Mouse (Mus musculus): ENCODE data around the gene Ptprcap. TPM values are rescaled to one million over a fixed set of nuclear protein-coding genes. Genes with fewer than 3 reads are reported as not detected.

Ptprcap gene
- polyA plus RNA-seq, 1 experiment from 2014 or later, result 1.1 TPM

DNA sequence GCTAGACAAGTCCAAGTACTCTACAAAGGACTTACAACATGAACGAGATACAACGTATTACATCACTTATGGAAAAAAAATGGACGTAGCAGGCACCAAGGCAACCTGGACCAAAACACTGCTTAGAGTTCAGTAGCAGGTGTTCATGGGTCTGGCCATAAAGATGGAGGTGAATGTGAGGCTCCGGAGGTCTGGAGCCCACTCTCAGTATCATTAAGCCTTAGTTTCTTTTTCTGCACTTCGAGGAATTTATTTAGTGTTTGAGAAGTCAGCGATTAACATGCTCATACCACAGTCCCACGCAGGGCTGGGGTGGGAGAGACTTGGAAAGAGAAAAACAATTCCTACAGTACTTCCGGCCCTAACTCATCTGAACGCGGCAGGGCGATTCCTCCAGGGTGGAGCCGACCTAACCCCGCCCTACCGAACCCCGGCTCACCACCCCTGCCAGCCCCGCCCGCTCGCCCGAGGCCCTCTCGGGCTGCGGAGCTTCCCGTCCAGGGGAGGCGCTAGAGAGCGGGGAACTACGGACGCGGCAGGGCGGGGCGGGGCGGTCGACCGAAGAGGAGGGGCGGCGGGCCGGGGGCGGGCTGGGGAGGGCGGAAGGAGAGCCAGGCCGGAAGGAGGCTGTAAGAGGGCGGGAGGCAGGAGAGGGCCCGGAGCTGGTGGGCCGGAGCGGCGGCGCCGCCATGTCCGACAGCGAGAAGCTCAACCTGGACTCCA, 38.3 kb downstream of the Ptprcap start, which contains the start of gene Ppp1ca:
Gene Ppp1ca, plus strand, starts transcription at position 538 of the 723 bp plus-strand sequence.
- H3K9ac ChIP-seq, result peak within 1 kb of the TSS; percentile 92
- no peaks in the 10 kb centered on the region for H3K9me3 ChIP-seq (replicated peaks)
- peaks cover 53% of the 10 kb centered on the region for H3K4me1 ChIP-seq (replicated peaks)
- H3K36me3 ChIP-seq, result peaks cover 36% of the 10 kb centered on the region
- peak; percentile 93 for ATAC-seq (ENCODE audit: insufficient number of reproducible peaks, low FRiP score)
- WGBS, result 6% methylated on average over 36 of the region's 47 CpGs
- peak within 1 kb of the TSS; percentile 74 for H3K4me3 ChIP-seq
- H3K27ac ChIP-seq (ENCODE audit: poor library complexity, severe bottlenecking), result peak within 1 kb of the TSS; percentile 88
- H3K27me3 ChIP-seq (replicated peaks), result no peaks in the 10 kb centered on the region
- peak within 1 kb of the TSS; percentile 86 for H3K4me2 ChIP-seq

GRCm38 (mm10) chr19:4192251-4192985, 39.0 kb downstream of the Ptprcap start:
- H3K9me3 ChIP-seq (replicated peaks), result no peaks in the 10 kb centered on the region
- peak overlapping the region; percentile 88 for H3K27ac ChIP-seq (ENCODE audit: poor library complexity, severe bottlenecking)
- no peaks in the 10 kb centered on the region for H3K27me3 ChIP-seq (replicated peaks)
- WGBS, result under 1% methylated on average over 51 of the region's 52 CpGs
- peak overlapping the region; percentile 74 for H3K4me3 ChIP-seq
- H3K36me3 ChIP-seq, result peaks cover 44% of the 10 kb centered on the region
- H3K4me1 ChIP-seq (replicated peaks), result peaks cover 50% of the 10 kb centered on the region
- peak overlapping the region; percentile 86 for H3K4me2 ChIP-seq
- ATAC-seq (ENCODE audit: insufficient number of reproducible peaks, low FRiP score), result peak; percentile 69
- H3K9ac ChIP-seq, result peak overlapping the region; percentile 92

- no peak for ATAC-seq (ENCODE audit: insufficient number of reproducible peaks, low FRiP score)
- Histone ChIP-seq H3K27ac (ENCODE audit: poor library complexity, severe bottlenecking) (peak overlapping the region; percentile 88; the same call in 1 of the 2 replicates), H3K9me3 (replicated peaks) (no peaks in the 10 kb centered on the region), H3K4me2 (peak overlapping the region; percentile 86), H3K4me1 (replicated peaks) (peaks cover 43% of the 10 kb centered on the region), H3K9ac (peak overlapping the region; percentile 92), H3K4me3 (peak overlapping the region; percentile 74), H3K27me3 (replicated peaks) (no peaks in the 10 kb centered on the region), H3K36me3 (peaks cover 50% of the 10 kb centered on the region)
- 54% methylated on average over 6 of the region's 6 CpGs for WGBS
These were observed 39.7 kb downstream of the Ptprcap start for GRCm38 (mm10) chr19:4193129-4193528.

DNA sequence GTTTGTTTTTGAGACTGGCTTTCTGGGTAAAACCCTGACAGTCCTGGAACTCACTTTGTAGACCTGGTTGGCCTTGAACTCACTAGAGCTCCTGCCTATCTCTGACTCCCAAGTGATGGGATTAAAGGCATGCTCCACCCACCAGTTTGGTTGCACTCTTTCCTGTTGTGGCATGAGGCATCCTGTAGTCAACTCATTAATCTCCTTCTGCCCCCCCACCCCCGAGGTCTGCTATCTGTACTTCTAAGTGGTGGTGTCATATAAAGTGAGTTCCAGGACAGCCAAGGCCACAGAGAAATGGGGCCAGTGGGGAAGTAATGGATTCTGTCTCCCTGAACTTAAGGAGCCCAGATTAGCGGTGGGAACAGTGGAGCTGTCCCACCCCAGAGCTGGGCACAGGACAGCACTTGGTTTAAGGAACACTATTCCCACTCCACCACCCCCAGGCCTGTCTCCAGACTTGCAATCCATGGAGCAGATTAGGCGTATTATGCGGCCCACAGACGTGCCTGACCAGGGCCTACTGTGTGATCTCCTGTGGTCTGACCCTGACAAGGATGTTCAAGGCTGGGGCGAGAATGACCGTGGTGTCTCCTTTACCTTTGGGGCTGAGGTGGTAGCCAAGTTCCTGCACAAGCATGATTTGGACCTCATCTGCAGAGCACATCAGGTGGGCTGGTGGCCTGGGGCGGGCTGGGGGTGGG, 40.8 kb downstream of the Ptprcap start:
- Histone ChIP-seq H3K9ac (peak overlapping the region; percentile 92; the same call in 1 of the 2 replicates), H3K9me3 (replicated peaks) (no peaks in the 10 kb centered on the region), H3K4me1 (replicated peaks) (peaks cover 42% of the 10 kb centered on the region), H3K4me3 (no peak overlapping the region), H3K27ac (ENCODE audit: poor library complexity, severe bottlenecking) (no peak overlapping the region), H3K36me3 (peaks cover 60% of the 10 kb centered on the region), H3K27me3 (replicated peaks) (no peaks in the 10 kb centered on the region), H3K4me2 (0 out of 2 replicates have a peak overlapping the region, but pooled peaks have one; percentile 86)
- no peak for ATAC-seq (ENCODE audit: insufficient number of reproducible peaks, low FRiP score)
- 73% methylated on average over 8 of the region's 8 CpGs for WGBS

DNA sequence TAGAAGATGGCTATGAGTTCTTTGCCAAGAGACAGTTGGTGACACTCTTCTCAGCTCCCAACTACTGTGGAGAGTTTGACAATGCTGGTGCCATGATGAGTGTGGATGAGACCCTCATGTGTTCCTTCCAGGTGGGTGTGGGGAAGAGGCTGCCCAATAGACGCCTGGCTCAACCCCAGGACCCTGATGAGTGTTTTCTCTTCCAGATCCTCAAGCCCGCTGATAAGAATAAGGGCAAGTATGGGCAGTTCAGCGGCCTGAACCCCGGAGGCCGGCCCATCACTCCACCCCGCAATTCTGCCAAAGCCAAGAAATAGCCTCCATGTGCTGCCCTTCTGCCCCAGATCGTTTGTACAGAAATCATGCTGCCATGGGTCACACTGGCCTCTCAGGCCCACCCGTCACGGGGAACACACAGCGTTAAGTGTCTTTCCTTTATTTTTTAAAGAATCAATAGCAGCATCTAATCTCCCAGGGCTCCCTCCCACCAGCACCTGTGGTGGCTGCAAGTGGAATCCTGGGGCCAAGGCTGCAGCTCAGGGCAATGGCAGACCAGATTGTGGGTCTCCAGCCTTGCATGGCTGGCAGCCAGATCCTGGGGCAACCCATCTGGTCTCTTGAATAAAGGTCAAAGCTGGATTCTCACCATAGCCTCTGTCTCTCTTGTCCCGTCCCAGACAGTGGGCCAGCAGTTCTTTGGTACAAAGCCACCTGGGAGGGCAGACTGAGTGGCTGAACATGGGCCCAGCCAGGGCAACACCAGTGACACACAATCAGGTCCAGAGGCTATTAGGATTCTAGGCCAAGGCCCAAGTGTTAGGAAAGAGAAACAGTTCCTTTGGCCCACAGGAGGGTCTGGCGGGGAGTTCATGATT, 41.6 kb downstream of the Ptprcap start:
- Histone ChIP-seq H3K4me1 (replicated peaks) (peaks cover 45% of the 10 kb centered on the region), H3K9ac (0 out of 2 replicates have a peak overlapping the region, but pooled peaks have one; percentile 14), H3K9me3 (replicated peaks) (no peaks in the 10 kb centered on the region), H3K27me3 (replicated peaks) (no peaks in the 10 kb centered on the region), H3K27ac (ENCODE audit: poor library complexity, severe bottlenecking) (no peak overlapping the region), H3K36me3 (peaks cover 67% of the 10 kb centered on the region), H3K4me3 (no peak overlapping the region), H3K4me2 (no peak overlapping the region)
- 71% methylated on average over 12 of the region's 12 CpGs for WGBS
- no peak for ATAC-seq (ENCODE audit: insufficient number of reproducible peaks, low FRiP score)

DNA sequence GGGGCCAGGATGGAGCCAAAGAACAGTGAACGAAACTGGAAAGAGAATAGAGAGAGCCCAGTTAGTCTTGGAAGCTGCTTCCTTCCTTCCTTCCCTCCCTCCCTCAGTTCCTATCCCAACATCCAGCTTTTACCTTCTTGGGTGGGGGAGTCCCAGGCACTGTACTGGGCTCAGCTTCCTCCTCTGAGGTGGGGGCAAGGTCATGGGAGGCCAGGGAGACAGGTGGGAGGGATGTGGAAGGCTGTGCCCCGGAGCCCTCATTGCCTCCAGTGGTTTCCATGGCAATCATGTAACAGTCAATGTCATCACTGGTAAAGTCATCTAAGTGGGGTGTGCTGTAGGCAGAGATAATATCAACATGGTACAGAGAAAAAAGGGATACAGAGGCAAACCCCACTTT, 42.6 kb downstream of the Ptprcap start:
- H3K27me3 ChIP-seq (replicated peaks), result no peaks in the 10 kb centered on the region
- 60% methylated on average over 2 of the region's 2 CpGs for WGBS
- ATAC-seq (ENCODE audit: insufficient number of reproducible peaks, low FRiP score), result no peak
- no peaks in the 10 kb centered on the region for H3K9me3 ChIP-seq (replicated peaks)
- H3K27ac ChIP-seq (ENCODE audit: poor library complexity, severe bottlenecking), result no peak overlapping the region
- H3K9ac ChIP-seq, result no peak overlapping the region
- peaks cover 50% of the 10 kb centered on the region for H3K4me1 ChIP-seq (replicated peaks)
- no peak overlapping the region for H3K4me3 ChIP-seq
- no peak overlapping the region for H3K4me2 ChIP-seq
- H3K36me3 ChIP-seq, result peaks cover 73% of the 10 kb centered on the region

GRCm38 (mm10) chr19:4196548-4196947, 43.1 kb downstream of the Ptprcap start:
- 37% methylated on average over 5 of the region's 5 CpGs for WGBS
- Histone ChIP-seq H3K4me2 (no peak overlapping the region), H3K27ac (ENCODE audit: poor library complexity, severe bottlenecking) (no peak overlapping the region), H3K9ac (peak overlapping the region; percentile 42; the same call in 1 of the 2 replicates), H3K4me1 (replicated peaks) (peaks cover 45% of the 10 kb centered on the region), H3K4me3 (no peak overlapping the region), H3K36me3 (peaks cover 73% of the 10 kb centered on the region), H3K9me3 (replicated peaks) (no peaks in the 10 kb centered on the region), H3K27me3 (replicated peaks) (no peaks in the 10 kb centered on the region)
- no peak for ATAC-seq (ENCODE audit: insufficient number of reproducible peaks, low FRiP score)

DNA sequence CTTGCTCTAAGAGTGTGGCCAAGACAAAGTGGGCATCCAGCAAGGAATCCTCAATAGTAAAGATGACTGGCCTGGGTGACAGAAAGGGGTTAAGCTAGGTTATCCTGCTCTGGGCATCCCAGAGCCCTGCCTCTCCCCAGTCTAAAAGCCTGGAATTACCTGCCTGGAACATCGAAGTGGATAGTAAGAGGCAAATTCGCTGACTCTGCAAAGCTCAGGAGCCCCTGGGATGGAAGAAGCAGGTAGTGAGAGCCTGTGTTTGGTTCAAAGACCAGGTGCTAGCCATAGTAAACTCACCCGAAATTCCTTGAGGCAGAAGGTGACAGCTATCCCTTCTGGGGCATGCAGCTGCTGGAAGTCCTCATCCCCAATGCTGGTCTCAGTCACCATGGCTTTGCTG, 43.8 kb downstream of the Ptprcap start:
- Histone ChIP-seq H3K4me1 (replicated peaks) (peaks cover 49% of the 10 kb centered on the region), H3K9me3 (replicated peaks) (no peaks in the 10 kb centered on the region), H3K27me3 (replicated peaks) (no peaks in the 10 kb centered on the region), H3K4me2 (no peak overlapping the region), H3K4me3 (no peak overlapping the region), H3K36me3 (peaks cover 73% of the 10 kb centered on the region), H3K9ac (no peak overlapping the region), H3K27ac (ENCODE audit: poor library complexity, severe bottlenecking) (no peak overlapping the region)
- WGBS, result 62% methylated on average over 3 of the region's 3 CpGs
- no peak for ATAC-seq (ENCODE audit: insufficient number of reproducible peaks, low FRiP score)

- peak within 1 kb of the TSS; percentile 94 for H3K9ac ChIP-seq
- peak; percentile 86 for ATAC-seq (ENCODE audit: insufficient number of reproducible peaks, low FRiP score)
- no peaks in the 10 kb centered on the region for H3K9me3 ChIP-seq (replicated peaks)
- H3K27ac ChIP-seq (ENCODE audit: poor library complexity, severe bottlenecking), result peak within 1 kb of the TSS; percentile 60
- under 1% methylated on average over 34 of the region's 34 CpGs for whole genome bisulfite sequencing
- H3K27me3 ChIP-seq (replicated peaks), result peaks cover 12% of the 10 kb centered on the region
- peak within 1 kb of the TSS; percentile 81 for H3K4me2 ChIP-seq
- peaks cover 39% of the 10 kb centered on the region for H3K36me3 ChIP-seq
- H3K4me3 ChIP-seq, result peak within 1 kb of the TSS; percentile 83
- H3K4me1 ChIP-seq (replicated peaks), result peaks cover 35% of the 10 kb centered on the region
These were observed 48.0 kb downstream of the Ptprcap start, which contains the start of gene Rad9a for GRCm38 (mm10) chr19:4201291-4201909. TSS of gene Rad9a (minus strand) at chr19:4201662.

DNA sequence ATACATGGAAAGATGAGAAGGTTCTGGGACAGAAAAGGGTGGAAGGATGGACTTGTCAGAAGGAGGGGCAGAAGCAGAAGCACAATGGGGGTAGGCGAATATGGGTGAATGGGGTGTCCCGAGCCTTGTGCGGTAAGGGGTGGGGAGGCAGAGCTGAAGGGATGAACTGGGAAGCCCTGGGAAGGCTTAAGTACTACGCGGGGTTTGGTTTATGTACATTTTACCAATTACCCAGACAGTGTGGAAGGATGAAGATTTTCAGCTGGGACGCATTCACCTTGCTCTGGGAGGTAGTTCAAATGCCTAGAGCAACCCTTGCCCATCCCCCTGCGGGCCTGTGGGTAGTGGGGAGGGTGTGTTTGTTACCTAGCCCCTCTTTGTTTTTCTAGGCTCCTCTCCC, 48.7 kb downstream of the Ptprcap start:
- H3K27me3 ChIP-seq (replicated peaks), result peaks cover 16% of the 10 kb centered on the region
- peak overlapping the region; percentile 70 for H3K9ac ChIP-seq
- 28% methylated on average over 7 of the region's 7 CpGs for WGBS
- peak overlapping the region; percentile 81 for H3K4me2 ChIP-seq
- peak overlapping the region; percentile 83 for H3K4me3 ChIP-seq
- H3K36me3 ChIP-seq, result peaks cover 32% of the 10 kb centered on the region
- H3K4me1 ChIP-seq (replicated peaks), result peaks cover 28% of the 10 kb centered on the region
- no peak overlapping the region for H3K27ac ChIP-seq (ENCODE audit: poor library complexity, severe bottlenecking)
- no peak for ATAC-seq (ENCODE audit: insufficient number of reproducible peaks, low FRiP score)
- no peaks in the 10 kb centered on the region for H3K9me3 ChIP-seq (replicated peaks)
